Mouse (Mus musculus): ENCODE measurements at regions not wholly inside any gene's neighbourhood (a gene's known extent, or its start where the extent isn't known, plus 50 kb on each side); places are given as distances from the start of the nearest gene placed in this dataset.

- Histone ChIP-seq H3K4me2 (replicated peaks) (no peak overlapping the region), H3K4me3 (replicated peaks; ENCODE audit: low read length) (no peak overlapping the region), H3K36me3 (replicated peaks; ENCODE audit: control insufficient read depth, insufficient read depth) (no peaks in the 10 kb centered on the region), H3K27me3 (ENCODE audit: control insufficient read depth, insufficient read depth, low read length) (no peaks in the 10 kb centered on the region), H3K4me1 (replicated peaks; ENCODE audit: control insufficient read depth, insufficient read depth, low read length) (no peaks in the 10 kb centered on the region), H3K9me3 (ENCODE audit: control insufficient read depth, low read length) (no peaks in the 10 kb centered on the region), H3K27ac (no peak overlapping the region), H3K9ac (no peak overlapping the region)
- 21% methylated on average over 3 of the region's 3 CpGs for WGBS
- ATAC-seq (ENCODE audit: low FRiP score) = no peak
- DNase-seq (ENCODE audit: low spot score) = no peak
These were observed 91.2 kb upstream of the Paqr3 start for GRCm38 (mm10) chr5:97202557-97202956.

- Histone ChIP-seq H3K27me3 (ENCODE audit: control insufficient read depth, insufficient read depth, low read length) (no peaks in the 10 kb centered on the region), H3K27ac (no peak overlapping the region), H3K4me3 (replicated peaks; ENCODE audit: low read length) (no peak overlapping the region), H3K4me2 (replicated peaks) (no peak overlapping the region), H3K9me3 (ENCODE audit: control insufficient read depth, low read length) (no peaks in the 10 kb centered on the region), H3K36me3 (replicated peaks; ENCODE audit: control insufficient read depth, insufficient read depth) (no peaks in the 10 kb centered on the region), H3K4me1 (replicated peaks; ENCODE audit: control insufficient read depth, insufficient read depth, low read length) (no peaks in the 10 kb centered on the region), H3K9ac (no peak overlapping the region)
- DNase-seq (ENCODE audit: low spot score) (no peak), ATAC-seq (ENCODE audit: low FRiP score) (no peak)
- 22% methylated on average over 4 of the region's 4 CpGs for WGBS
These were observed 89.3 kb upstream of the Paqr3 start for GRCm38 (mm10) chr5:97200655-97201054.

GRCm38 (mm10) chr5:97195281-97195660 is 83.9 kb upstream of the Paqr3 start:
- H3K27me3 ChIP-seq (ENCODE audit: control insufficient read depth, insufficient read depth, low read length) = no peaks in the 10 kb centered on the region
- peak overlapping the region; percentile 1; the same call in 1 of the 2 replicates for H3K4me2 ChIP-seq (replicated peaks)
- 0 out of 2 replicates have a peak, but pooled peaks cover 5% of the 10 kb centered on the region for H3K4me1 ChIP-seq (replicated peaks; ENCODE audit: control insufficient read depth, insufficient read depth, low read length)
- no peaks in the 10 kb centered on the region for H3K9me3 ChIP-seq (ENCODE audit: control insufficient read depth, low read length)
- ATAC-seq (ENCODE audit: low FRiP score) (peak; percentile 68; the same call in 1 of the 2 replicates), DNase-seq (ENCODE audit: low spot score) (peak; percentile 63)
- no peak overlapping the region for H3K4me3 ChIP-seq (replicated peaks; ENCODE audit: low read length)
- H3K27ac ChIP-seq = peak overlapping the region; percentile 21; the same call in 1 of the 2 replicates
- WGBS = 12% methylated on average over 10 of the region's 10 CpGs
- H3K9ac ChIP-seq = no peak overlapping the region
- no peaks in the 10 kb centered on the region for H3K36me3 ChIP-seq (replicated peaks; ENCODE audit: control insufficient read depth, insufficient read depth)

- H3K27me3 ChIP-seq (ENCODE audit: control insufficient read depth, insufficient read depth, low read length) = no peaks in the 10 kb centered on the region
- no peak overlapping the region for H3K4me2 ChIP-seq (replicated peaks)
- no peak overlapping the region for H3K4me3 ChIP-seq (replicated peaks; ENCODE audit: low read length)
- no peaks in the 10 kb centered on the region for H3K9me3 ChIP-seq (ENCODE audit: control insufficient read depth, low read length)
- H3K4me1 ChIP-seq (replicated peaks; ENCODE audit: control insufficient read depth, insufficient read depth, low read length) = 0 out of 2 replicates have a peak, but pooled peaks cover 5% of the 10 kb centered on the region
- ATAC-seq (ENCODE audit: low FRiP score) (peak; percentile 9; the same call in 1 of the 2 replicates), DNase-seq (ENCODE audit: low spot score) (no peak)
- no peak overlapping the region for H3K27ac ChIP-seq
- H3K36me3 ChIP-seq (replicated peaks; ENCODE audit: control insufficient read depth, insufficient read depth) = no peaks in the 10 kb centered on the region
- WGBS = 41% methylated on average over 11 of the region's 11 CpGs
- H3K9ac ChIP-seq = no peak overlapping the region
These were observed 83.4 kb upstream of the Paqr3 start for GRCm38 (mm10) chr5:97194656-97195280.

- no peak for ATAC-seq (ENCODE audit: low FRiP score)
- H3K36me3 ChIP-seq (replicated peaks; ENCODE audit: control insufficient read depth, insufficient read depth) = no peaks in the 10 kb centered on the region
- 72% methylated on average over 13 of the region's 13 CpGs for WGBS
- H3K4me3 ChIP-seq (replicated peaks; ENCODE audit: low read length) = no peak overlapping the region
- H3K27ac ChIP-seq = no peak overlapping the region
- no peaks in the 10 kb centered on the region for H3K27me3 ChIP-seq (ENCODE audit: control insufficient read depth, insufficient read depth, low read length)
- 0 out of 2 replicates have a peak, but pooled peaks cover 5% of the 10 kb centered on the region for H3K4me1 ChIP-seq (replicated peaks; ENCODE audit: control insufficient read depth, insufficient read depth, low read length)
- H3K9me3 ChIP-seq (ENCODE audit: control insufficient read depth, low read length) = no peaks in the 10 kb centered on the region
- no peak overlapping the region for H3K4me2 ChIP-seq (replicated peaks)
- DNase-seq (ENCODE audit: low spot score) = no peak
- H3K9ac ChIP-seq = no peak overlapping the region
These were observed 81.3 kb upstream of the Paqr3 start for GRCm38 (mm10) chr5:97192656-97193055.

- Histone ChIP-seq H3K9me3 (ENCODE audit: control insufficient read depth, low read length) (no peaks in the 10 kb centered on the region), H3K36me3 (replicated peaks; ENCODE audit: control insufficient read depth, insufficient read depth) (no peaks in the 10 kb centered on the region), H3K4me2 (replicated peaks) (no peak overlapping the region), H3K4me3 (replicated peaks; ENCODE audit: low read length) (no peak overlapping the region), H3K9ac (no peak overlapping the region), H3K4me1 (replicated peaks; ENCODE audit: control insufficient read depth, insufficient read depth, low read length) (0 out of 2 replicates have a peak, but pooled peaks cover 5% of the 10 kb centered on the region), H3K27me3 (ENCODE audit: control insufficient read depth, insufficient read depth, low read length) (no peaks in the 10 kb centered on the region), H3K27ac (no peak overlapping the region)
- no peak for DNase-seq (ENCODE audit: low spot score)
- WGBS = 62% methylated on average over 3 of the region's 3 CpGs
- ATAC-seq (ENCODE audit: low FRiP score) = no peak; the same call in 1 of the 2 replicates
These were observed 79.3 kb upstream of the Paqr3 start for GRCm38 (mm10) chr5:97190695-97191094.

- Histone ChIP-seq H3K36me3 (replicated peaks; ENCODE audit: control insufficient read depth, insufficient read depth) (no peaks in the 10 kb centered on the region), H3K9me3 (ENCODE audit: control insufficient read depth, low read length) (no peaks in the 10 kb centered on the region), H3K4me3 (replicated peaks; ENCODE audit: low read length) (no peak overlapping the region), H3K9ac (no peak overlapping the region), H3K4me1 (replicated peaks; ENCODE audit: control insufficient read depth, insufficient read depth, low read length) (no peaks in the 10 kb centered on the region), H3K27me3 (ENCODE audit: control insufficient read depth, insufficient read depth, low read length) (no peaks in the 10 kb centered on the region), H3K4me2 (replicated peaks) (no peak overlapping the region), H3K27ac (no peak overlapping the region)
- 78% methylated on average over 9 of the region's 9 CpGs for WGBS
- DNase-seq (ENCODE audit: low spot score) (no peak), ATAC-seq (ENCODE audit: low FRiP score) (no peak)
These were observed 73.1 kb upstream of the Paqr3 start for GRCm38 (mm10) chr5:97184512-97184911.

- 44% methylated on average over 1 of the region's 1 CpGs for whole genome bisulfite sequencing
- ATAC-seq (ENCODE audit: low FRiP score) (no peak), DNase-seq (ENCODE audit: low spot score) (no peak)
- Histone ChIP-seq H3K27ac (no peak overlapping the region), H3K4me1 (replicated peaks; ENCODE audit: control insufficient read depth, insufficient read depth, low read length) (no peaks in the 10 kb centered on the region), H3K4me2 (replicated peaks) (no peak overlapping the region), H3K9ac (no peak overlapping the region), H3K4me3 (replicated peaks; ENCODE audit: low read length) (no peak overlapping the region), H3K36me3 (replicated peaks; ENCODE audit: control insufficient read depth, insufficient read depth) (no peaks in the 10 kb centered on the region), H3K9me3 (ENCODE audit: control insufficient read depth, low read length) (no peaks in the 10 kb centered on the region), H3K27me3 (ENCODE audit: control insufficient read depth, insufficient read depth, low read length) (no peaks in the 10 kb centered on the region)
These were observed 69.9 kb upstream of the Paqr3 start for GRCm38 (mm10) chr5:97181249-97181648.

GRCm38 (mm10) chr5:97174446-97174845 is 63.0 kb upstream of the Paqr3 start:
- no peaks in the 10 kb centered on the region for H3K4me1 ChIP-seq (replicated peaks; ENCODE audit: control insufficient read depth, insufficient read depth, low read length)
- H3K4me2 ChIP-seq (replicated peaks) = no peak overlapping the region
- WGBS = 92% methylated on average over 8 of the region's 8 CpGs
- no peaks in the 10 kb centered on the region for H3K36me3 ChIP-seq (replicated peaks; ENCODE audit: control insufficient read depth, insufficient read depth)
- no peaks in the 10 kb centered on the region for H3K27me3 ChIP-seq (ENCODE audit: control insufficient read depth, insufficient read depth, low read length)
- no peaks in the 10 kb centered on the region for H3K9me3 ChIP-seq (ENCODE audit: control insufficient read depth, low read length)
- DNase-seq (ENCODE audit: low spot score) (no peak), ATAC-seq (ENCODE audit: low FRiP score) (no peak)
- no peak overlapping the region for H3K9ac ChIP-seq
- no peak overlapping the region for H3K27ac ChIP-seq
- no peak overlapping the region for H3K4me3 ChIP-seq (replicated peaks; ENCODE audit: low read length)

Measured in hindbrain, embryonic 14.5 days (tissue).